Mouse (Mus musculus) MEL (cell line): Measurements from ENCODE around the gene Pacsin1. TPM values are rescaled to one million over a fixed set of nuclear protein-coding genes. Genes with fewer than 3 reads are reported as not detected.

Experiments
- DNase-seq: peaks from one replicate; pipeline ENCODE4 v3.0.0; 2011; ENCODE audit warnings: low read depth, low spot score
- H3K27ac ChIP-seq: 2 replicates; pipeline ENCODE4 v1.5.1; 2012; ENCODE audit warnings: low read depth, mild to moderate bottlenecking, control low read depth, low read length, moderate library complexity; ENCODE audit not compliant: control insufficient read depth
- H3K27me3 ChIP-seq, 2 experiments: fragments of 150-350 bp in 1 of 2; sonication (generic) in 1 of 2; 2 replicates each; pipeline ENCODE4 v1.6.1; 2012; ENCODE audit warnings: low read length in 2 of 2, mild to moderate bottlenecking in 2 of 2, improper control_type of control experiment in 1 of 2, moderate library complexity in 1 of 2; ENCODE audit not compliant: insufficient read depth in 2 of 2, control insufficient read depth in 1 of 2
- H3K36me3 ChIP-seq, 2 experiments: 2 replicates each; pipeline ENCODE4 v1.6.1; 2012 to 2014; ENCODE audit warnings: low read length in 2 of 2, improper control_type of control experiment in 1 of 2, inconsistent platforms in 1 of 2, mild to moderate bottlenecking in 1 of 2; ENCODE audit not compliant: insufficient read depth in 2 of 2, control insufficient read depth in 1 of 2
- H3K4me1 ChIP-seq, 2 experiments: fragments of 150-350 bp in 1 of 2; sonication (generic) in 1 of 2; 2 replicates each; pipeline ENCODE4 v1.6.1; 2012; ENCODE audit warnings: low read length in 2 of 2, improper control_type of control experiment in 1 of 2, mild to moderate bottlenecking in 1 of 2; ENCODE audit not compliant: insufficient read depth in 2 of 2, control insufficient read depth in 1 of 2
- H3K4me3 ChIP-seq, 2 experiments: fragments of 150-350 bp in 1 of 2; sonication (generic) in 1 of 2; 2 replicates each; pipeline ENCODE4 v1.5.1; 2012; ENCODE audit warnings: low read depth in 2 of 2, low read length in 2 of 2, mild to moderate bottlenecking in 2 of 2, moderate library complexity in 2 of 2, control low read depth in 1 of 2, improper control_type of control experiment in 1 of 2; ENCODE audit not compliant: control insufficient read depth in 1 of 2, insufficient read depth in 1 of 2
- H3K79me2 ChIP-seq: 2 replicates; pipeline ENCODE4 v1.6.1; 2012; ENCODE audit warnings: mild to moderate bottlenecking, low read length, moderate library complexity; ENCODE audit not compliant: control insufficient read depth, poor library complexity, insufficient read depth
- H3K9ac ChIP-seq: 2 replicates; pipeline ENCODE4 v1.6.1; 2012; ENCODE audit warnings: low read depth, mild to moderate bottlenecking, control low read depth, low read length, moderate library complexity; ENCODE audit not compliant: control insufficient read depth, poor library complexity, severe bottlenecking
- H3K9me3 ChIP-seq: fragments of 150-350 bp; sonication (generic); replicated peaks from 2 replicates; pipeline ENCODE4 v1.6.1; 2012; ENCODE audit warnings: mild to moderate bottlenecking, low read length, improper control_type of control experiment, moderate library complexity; ENCODE audit not compliant: insufficient read depth
- CHD1 ChIP-seq: IDR thresholded peaks from 2 replicates; pipeline ENCODE4 v1.6.1; 2012; ENCODE audit warnings: low read depth, mild to moderate bottlenecking, inconsistent platforms, low read length, improper control_type of control experiment
- CTCF ChIP-seq, 3 experiments: IDR thresholded peaks in 2 of 3; conservative IDR thresholded peaks in 1 of 3; 2 replicates each; pipeline ENCODE4 v1.5.1; 2011 to 2012; ENCODE audit warnings: low read length in 3 of 3, low read depth in 2 of 3, mild to moderate bottlenecking in 2 of 3, improper control_type of control experiment in 1 of 3, inconsistent platforms in 1 of 3, mixed read lengths in 1 of 3, moderate library complexity in 1 of 3; ENCODE audit not compliant: control insufficient read depth in 1 of 3, insufficient read depth in 1 of 3, poor library complexity in 1 of 3, severe bottlenecking in 1 of 3
- ELF1 ChIP-seq: IDR thresholded peaks from 2 replicates; pipeline ENCODE4 v1.6.1; 2014; ENCODE audit warnings: low read depth, mild to moderate bottlenecking, inconsistent platforms, low read length, improper control_type of control experiment, moderate library complexity
- HCFC1 ChIP-seq: IDR thresholded peaks from 2 replicates; pipeline ENCODE4 v1.6.1; 2012; ENCODE audit warnings: low read depth, mild to moderate bottlenecking, inconsistent platforms, low read length, improper control_type of control experiment, moderate library complexity
- JUND ChIP-seq: IDR thresholded peaks from 2 replicates; pipeline ENCODE4 v1.6.1; 2011; ENCODE audit warnings: low read depth, mild to moderate bottlenecking, improper control_type of control experiment, low read length
- MYC ChIP-seq: IDR thresholded peaks from 2 replicates; pipeline ENCODE4 v1.6.1; 2011; ENCODE audit warnings: low read depth, mild to moderate bottlenecking, low read length, improper control_type of control experiment, moderate library complexity
- POLR2A ChIP-seq, 2 experiments: IDR thresholded peaks; 2 replicates each; pipeline ENCODE4 v1.6.1; 2011 to 2012; ENCODE audit warnings: low read length in 2 of 2, mild to moderate bottlenecking in 2 of 2, control low read depth in 1 of 2, improper control_type of control experiment in 1 of 2, low read depth in 1 of 2, moderate library complexity in 1 of 2; ENCODE audit not compliant: control insufficient read depth in 1 of 2, insufficient read depth in 1 of 2, poor library complexity in 1 of 2
- RAD21 ChIP-seq: IDR thresholded peaks from 2 replicates; pipeline ENCODE4 v1.6.1; 2011; ENCODE audit warnings: mild to moderate bottlenecking, low read depth, low read length, improper control_type of control experiment
- RCOR1 ChIP-seq: IDR thresholded peaks from 2 replicates; pipeline ENCODE4 v1.6.1; 2012; ENCODE audit warnings: low read depth, mild to moderate bottlenecking, inconsistent platforms, low read length, improper control_type of control experiment
- SIN3A ChIP-seq: IDR thresholded peaks from 2 replicates; pipeline ENCODE4 v1.6.1; 2012; ENCODE audit warnings: low read length, improper control_type of control experiment, inconsistent platforms
- TBP ChIP-seq: IDR thresholded peaks from 2 replicates; pipeline ENCODE4 v1.8.0; 2011; ENCODE audit warnings: low read depth, low read length, improper control_type of control experiment
- USF2 ChIP-seq, 2 experiments: IDR thresholded peaks; 2 replicates each; pipeline ENCODE4 v1.6.1; 2011 to 2012; ENCODE audit warnings: improper control_type of control experiment in 2 of 2, low read length in 2 of 2, borderline replicate concordance in 1 of 2, inconsistent platforms in 1 of 2, low read depth in 1 of 2, mild to moderate bottlenecking in 1 of 2; ENCODE audit not compliant: insufficient read depth in 1 of 2
- polyA plus RNA-seq, 2 experiments: library from polyadenylated mRNA; stranded (reverse) in 1 of 2; unstranded in 1 of 2; fragments of >175 nt in 1 of 2; fragments of >200 nt in 1 of 2; gene quantifications; 2 replicates each; pipeline versions ENCODE4 v1.2.1 to v1.2.4; 2012; ENCODE audit warnings: low replicate concordance in 2 of 2, low read depth in 1 of 2; ENCODE audit not compliant: insufficient read length in 2 of 2, insufficient read depth in 1 of 2, missing spikeins in 1 of 2
- total RNA-seq: library from RNA; depleted of rRNA; stranded (reverse); fragments of 300-350 nt; gene quantifications from 2 replicates; pipeline ENCODE4 v1.2.3, GENCODE M21; 2012

Pacsin1 gene
- total and polyA plus RNA-seq, 3 experiments = 0.17 TPM; not detected in 2

DNA sequence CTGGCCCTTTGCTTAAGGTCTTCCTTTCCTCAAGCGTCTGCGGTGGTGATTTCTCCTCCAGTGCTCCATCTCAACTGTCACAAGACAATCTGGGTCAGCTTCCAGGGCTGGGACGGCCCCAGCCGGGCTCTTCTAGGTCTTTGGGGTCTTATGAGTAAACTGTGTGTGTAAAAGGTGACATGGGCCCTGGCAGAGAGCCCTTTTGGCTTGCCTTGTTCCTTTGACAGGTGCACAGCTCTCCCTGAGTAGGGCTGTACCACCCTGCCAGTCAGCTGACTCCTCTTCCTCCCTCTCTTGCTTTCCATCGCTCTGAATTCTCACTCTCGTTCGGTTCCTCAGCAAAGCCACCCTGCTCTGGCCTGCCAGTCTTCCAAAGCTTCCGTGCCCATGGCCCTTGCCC, 1.8 kb downstream of the Pacsin1 start:
- no peak overlapping the region for H3K27ac ChIP-seq
- DNase-seq = no peak
- no peak for TF ChIP-seq JUND
- peaks cover 0 to 9% of the 10 kb centered on the region in 2 experiments; a peak in 2 of 4 replicates for H3K36me3 ChIP-seq
- no peak overlapping the region for H3K4me3 ChIP-seq
- H3K27me3 ChIP-seq = no peaks in the 10 kb centered on the region
- no peaks in the 10 kb centered on the region for H3K9me3 ChIP-seq
- H3K79me2 ChIP-seq = no peaks in the 10 kb centered on the region
- no peak overlapping the region for H3K9ac ChIP-seq
- peaks cover 0 to 26% of the 10 kb centered on the region in 2 experiments; a peak in 2 of 4 replicates for H3K4me1 ChIP-seq

DNA sequence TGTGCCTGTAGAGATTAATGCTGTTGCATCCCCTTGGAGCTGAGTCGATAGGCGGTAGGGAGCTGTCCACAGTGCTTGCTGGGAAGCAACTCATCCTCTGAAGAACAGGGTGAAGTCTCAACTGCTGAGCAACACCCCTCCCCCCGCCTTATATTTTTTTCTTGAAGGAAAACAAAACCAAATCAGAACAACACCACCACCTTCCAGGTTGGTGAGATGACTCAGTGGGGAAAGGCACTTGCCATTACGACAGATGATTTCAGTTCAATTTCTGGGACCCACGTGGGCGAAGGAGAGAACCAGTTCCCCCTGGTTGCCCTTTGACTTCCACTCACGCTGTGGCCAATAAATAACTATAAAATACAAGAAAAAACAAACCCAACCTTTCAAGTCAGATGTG, 3.5 kb downstream of the Pacsin1 start:
- Histone ChIP-seq H3K9me3 (no peaks in the 10 kb centered on the region), H3K4me1 (peaks cover 0 to 19% of the 10 kb centered on the region in 2 experiments; a peak in 2 of 4 replicates), H3K79me2 (no peaks in the 10 kb centered on the region), H3K9ac (no peak overlapping the region), H3K27ac (no peak overlapping the region), H3K27me3 (no peaks in the 10 kb centered on the region), H3K4me3 (no peak overlapping the region), H3K36me3 (peaks cover 0 to 7% of the 10 kb centered on the region in 2 experiments; a peak in 2 of 4 replicates)
- TF ChIP-seq CHD1 (no peak), MYC (no peak), RCOR1 (no peak), RAD21 (no peak), POLR2A (IDR thresholded peaks at IDR 0.05; ENCODE audit: control insufficient read depth in 1 of 2, insufficient read depth in 1 of 2, low read depth in 1 of 2, low read length in 2 of 2, poor library complexity in 1 of 2) (no peak), USF2 (IDR thresholded peaks at IDR 0.05; ENCODE audit: borderline replicate concordance in 1 of 2, insufficient read depth in 1 of 2, low read depth in 1 of 2, low read length in 2 of 2) (no peak), SIN3A (no peak), ELF1 (no peak)
- no peak for DNase-seq

DNA sequence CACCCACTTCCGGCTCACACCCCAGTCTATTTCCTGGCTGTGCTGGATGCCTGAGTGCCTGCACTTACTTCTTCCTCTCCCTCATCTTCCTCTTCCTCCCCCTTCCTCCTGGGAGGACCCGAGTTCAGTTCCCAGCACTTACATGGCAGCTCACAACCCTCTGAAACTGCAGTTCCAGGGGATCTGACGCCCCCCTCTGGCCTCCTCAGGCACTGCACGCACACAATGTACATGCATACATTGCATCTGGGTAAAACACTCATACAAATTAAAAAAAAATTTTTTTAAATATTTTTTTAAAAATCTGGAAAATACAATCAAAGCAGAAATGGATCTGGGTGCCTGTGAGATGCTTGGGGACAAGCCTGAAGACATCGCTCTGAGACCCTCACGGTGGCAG, 16.4 kb downstream of the Pacsin1 start:
- DNase-seq = no peak
- H3K9ac ChIP-seq = no peak overlapping the region
- H3K27ac ChIP-seq = no peak overlapping the region
- H3K4me1 ChIP-seq = no peaks in the 10 kb centered on the region
- no peaks in the 10 kb centered on the region for H3K9me3 ChIP-seq
- no peaks in the 10 kb centered on the region for H3K36me3 ChIP-seq
- H3K4me3 ChIP-seq = no peak overlapping the region
- TF ChIP-seq CHD1 (no peak), TBP (no peak), CTCF (IDR thresholded peaks at IDR 0.05 in 2 of 3, conservative IDR thresholded peaks at IDR 0.05 in 1 of 3; ENCODE audit: control insufficient read depth in 1 of 3, insufficient read depth in 1 of 3, low read depth in 2 of 3, low read length in 3 of 3, poor library complexity in 1 of 3, severe bottlenecking in 1 of 3) (peak in 1 of 3 experiments; percentile 10; a peak in 1 of 6 replicates), HCFC1 (no peak)
- no peaks in the 10 kb centered on the region for H3K79me2 ChIP-seq
- no peaks in the 10 kb centered on the region for H3K27me3 ChIP-seq
